Mouse (Mus musculus): ENCODE measurements at regions not wholly inside any gene's neighbourhood (a gene's known extent, or its start where the extent isn't known, plus 50 kb on each side); places are given as distances from the start of the nearest gene placed in this dataset.

- TF ChIP-seq CTCF (IDR thresholded peaks at IDR 0.05; ENCODE audit: low read depth) (no peak), EP300 (IDR thresholded peaks at IDR 0.05; ENCODE audit: low read depth) (no peak)
These were observed 62.4 kb upstream of the Man1a2 start for GRCm38 (mm10) chr3:100747421-100748308.

All from liver, postnatal 0 days (tissue).